Mouse (Mus musculus): ENCODE measurements around the gene Rbl2.

The Rbl2 gene

DNA sequence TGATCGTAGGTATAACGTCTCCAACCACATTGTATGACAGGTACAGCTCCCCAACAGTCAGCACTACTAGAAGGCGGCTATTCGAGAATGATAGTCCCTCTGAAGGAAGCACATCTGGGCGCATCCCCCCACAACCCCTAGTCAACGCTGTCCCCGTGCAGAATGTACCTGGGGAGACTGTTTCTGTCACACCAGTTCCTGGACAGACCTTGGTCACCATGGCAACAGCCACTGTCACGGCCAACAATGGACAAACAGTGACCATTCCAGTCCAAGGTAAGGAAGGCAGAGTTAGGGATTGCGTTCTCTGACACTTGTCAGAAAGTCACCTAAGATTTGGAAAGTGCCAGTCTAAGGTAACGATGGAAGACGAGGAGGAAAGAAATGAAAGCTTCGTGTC is 36.4 kb downstream of the Rbl2 start:
- DNase-seq (ENCODE audit: low spot score in 2 of 2), result no peak

DNA sequence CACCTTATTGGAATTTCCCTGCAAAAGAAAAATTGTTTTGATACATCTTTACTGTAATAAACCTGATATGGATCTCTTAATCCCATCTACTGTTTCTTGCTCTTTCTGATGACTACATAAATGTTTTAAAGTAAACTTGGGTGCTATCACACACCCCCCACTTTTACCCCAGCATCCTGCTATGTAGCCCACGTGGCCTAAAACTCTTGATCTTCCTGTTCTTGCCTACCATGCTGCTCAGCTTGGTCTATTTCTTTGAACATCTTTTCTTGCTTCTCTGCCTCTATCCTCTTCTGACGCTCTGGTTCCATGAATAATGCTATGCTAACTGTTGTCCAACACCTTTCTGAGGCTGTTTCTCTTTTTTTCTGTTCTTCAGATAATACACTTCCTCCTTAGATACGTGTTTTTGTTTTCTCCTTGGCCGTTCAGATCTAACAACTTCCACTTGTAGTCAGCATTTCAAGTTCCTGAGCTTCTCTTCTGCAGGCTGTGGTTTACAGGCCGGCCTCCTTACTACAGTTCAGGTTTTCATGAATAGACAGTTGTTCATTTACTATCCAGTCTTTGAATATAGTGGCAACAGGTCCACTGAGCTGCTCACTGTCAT is 42.1 kb downstream of the Rbl2 start:
- DNase-seq (ENCODE audit: low spot score in 2 of 2), result no peak

- DNase-seq (ENCODE audit: low spot score in 2 of 2), result no peak
These were observed 44.6 kb downstream of the Rbl2 start for GRCm38 (mm10) chr8:91114428-91114827.

DNA sequence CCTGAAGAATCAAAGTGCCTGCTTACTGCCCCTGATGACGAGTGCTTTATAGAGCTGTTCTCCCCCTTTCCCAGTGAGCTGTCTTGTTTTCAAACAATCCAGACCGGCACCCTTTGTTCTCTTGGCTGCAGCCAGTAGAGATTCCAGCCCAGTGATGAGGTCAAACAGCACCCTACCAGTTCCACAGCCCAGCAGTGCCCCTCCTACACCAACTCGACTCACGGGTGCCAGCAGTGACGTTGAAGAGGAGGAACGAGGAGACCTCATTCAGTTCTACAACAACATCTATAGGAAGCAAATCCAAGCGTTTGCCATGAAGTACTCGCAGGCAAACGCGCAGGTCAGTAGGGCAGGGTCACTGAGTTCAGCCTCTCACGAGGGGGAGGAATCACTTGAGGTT is 45.1 kb downstream of the Rbl2 start:
- no peak for DNase-seq (ENCODE audit: low spot score in 2 of 2)

GRCm38 (mm10) chr8:91117537-91117936 is 47.7 kb downstream of the Rbl2 start:
- no peak for DNase-seq (ENCODE audit: low spot score in 2 of 2)

DNA sequence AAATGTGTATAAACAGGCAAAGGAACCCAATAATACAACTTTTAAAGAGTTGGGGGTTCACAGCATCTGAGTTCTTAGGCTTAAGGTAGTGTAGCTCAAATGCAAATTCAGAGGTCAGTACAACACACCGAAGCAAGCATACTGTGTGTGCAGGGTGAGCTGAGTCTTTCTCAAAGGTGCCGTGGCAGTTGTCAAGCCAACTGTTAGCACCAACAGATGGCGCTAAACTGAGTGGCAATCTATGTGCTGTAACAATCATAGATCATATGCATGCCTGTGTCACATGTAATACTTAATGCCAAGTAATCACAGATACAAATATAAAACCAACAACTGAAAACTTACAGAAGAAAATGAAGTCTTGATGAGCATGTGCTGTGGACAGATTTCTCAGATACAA is 48.3 kb downstream of the Rbl2 start:
- DNase-seq (ENCODE audit: low spot score in 2 of 2), result no peak

DNA sequence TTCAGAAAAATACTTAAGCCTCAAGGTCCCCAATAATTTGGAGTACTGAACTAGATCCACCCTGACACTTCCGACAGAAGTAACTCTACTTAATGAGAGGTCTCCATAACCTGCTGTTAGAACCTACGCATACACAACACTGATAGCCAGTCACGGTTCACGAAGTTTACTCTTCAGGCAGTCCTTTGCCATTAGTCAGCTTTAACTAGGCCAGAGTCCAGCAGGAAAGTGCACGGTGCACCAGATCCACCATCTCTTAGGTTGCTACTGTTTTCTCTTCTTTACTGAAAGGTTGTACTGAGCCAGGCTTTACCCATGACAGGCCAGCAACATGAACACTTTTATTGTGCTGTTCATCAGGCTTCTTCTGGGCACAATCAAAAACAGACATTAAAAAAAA is 54.5 kb downstream of the Rbl2 start:
- DNase-seq (ENCODE audit: low spot score in 2 of 2), result no peak

- no peak for DNase-seq (ENCODE audit: low spot score in 2 of 2)
These were observed 56.9 kb downstream of the Rbl2 start for GRCm38 (mm10) chr8:91126786-91127185.

DNA sequence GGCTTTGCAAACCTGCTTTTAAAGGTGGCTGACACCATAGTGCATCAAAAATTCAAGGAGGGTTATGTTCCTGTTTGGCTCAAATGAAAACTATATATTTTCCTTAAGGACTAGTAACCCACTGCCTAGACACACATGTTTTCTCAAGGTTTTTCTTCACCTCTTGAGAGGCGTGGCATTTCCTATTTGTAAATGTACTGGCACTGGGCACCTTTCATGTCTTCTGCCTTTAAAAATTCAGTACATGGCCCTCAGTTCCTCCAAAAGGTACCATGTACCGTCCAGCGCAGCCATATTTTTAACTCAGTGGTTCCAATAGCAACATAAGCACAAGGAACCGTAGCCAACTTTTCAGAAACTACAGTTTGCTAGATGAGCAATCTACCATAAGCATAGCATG is 62.9 kb downstream of the Rbl2 start:
- no peak for DNase-seq (ENCODE audit: low spot score in 2 of 2)

GRCm38 (mm10) chr8:91133441-91134069 is 63.7 kb downstream of the Rbl2 start:
- no peak for DNase-seq (ENCODE audit: low spot score in 2 of 2)

DNA sequence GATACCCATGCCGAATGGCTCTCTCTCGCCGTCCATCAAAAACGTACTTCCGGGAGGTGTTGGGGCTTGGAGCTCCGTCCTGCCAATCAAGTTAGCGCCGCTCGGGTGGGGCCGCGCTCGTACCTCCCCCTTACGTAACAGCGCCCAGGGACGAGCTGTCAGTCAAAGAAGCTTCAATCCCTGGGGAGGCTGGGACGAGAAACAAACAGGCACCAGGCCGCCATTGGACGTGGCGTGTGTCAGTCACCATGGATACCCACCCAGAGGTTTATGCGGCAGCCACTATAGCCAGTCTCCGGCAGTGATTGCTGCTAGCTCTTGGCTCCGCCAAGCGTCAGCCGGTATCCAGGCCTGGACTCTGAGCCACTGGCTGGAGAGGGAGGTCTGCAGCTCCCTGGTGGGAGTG is 64.2 kb downstream of the Rbl2 start:
- peak; percentile 100 for DNase-seq (ENCODE audit: low spot score in 2 of 2)

DNA sequence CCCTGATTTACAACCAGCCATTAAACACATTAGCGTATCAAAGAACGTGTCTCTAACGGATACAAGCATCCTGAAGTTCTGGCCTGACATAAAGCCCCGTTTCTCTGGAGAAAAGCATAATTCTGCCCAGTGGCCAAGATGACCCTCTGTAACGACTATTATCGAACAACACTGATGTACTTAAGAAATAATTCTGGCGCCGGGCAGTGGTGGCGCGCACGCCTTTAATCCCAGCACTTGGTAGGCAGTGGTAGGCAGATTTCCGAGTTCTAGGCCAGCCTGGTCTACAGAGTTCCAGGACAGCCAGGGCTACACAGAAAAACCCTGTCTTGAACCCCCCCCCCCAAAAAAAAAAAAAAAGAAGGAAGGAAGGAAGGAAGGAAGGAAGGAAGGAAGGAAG is 64.8 kb downstream of the Rbl2 start:
- DNase-seq (ENCODE audit: low spot score in 2 of 2), result peak in 1 of 2 experiments; percentile 54

GRCm38 (mm10) chr8:91135308-91136181 is 65.7 kb downstream of the Rbl2 start:
- no peak for DNase-seq (ENCODE audit: low spot score in 2 of 2)

- no peak for DNase-seq (ENCODE audit: low spot score in 2 of 2)
These were observed 71.0 kb downstream of the Rbl2 start for GRCm38 (mm10) chr8:91140828-91141227.

DNA sequence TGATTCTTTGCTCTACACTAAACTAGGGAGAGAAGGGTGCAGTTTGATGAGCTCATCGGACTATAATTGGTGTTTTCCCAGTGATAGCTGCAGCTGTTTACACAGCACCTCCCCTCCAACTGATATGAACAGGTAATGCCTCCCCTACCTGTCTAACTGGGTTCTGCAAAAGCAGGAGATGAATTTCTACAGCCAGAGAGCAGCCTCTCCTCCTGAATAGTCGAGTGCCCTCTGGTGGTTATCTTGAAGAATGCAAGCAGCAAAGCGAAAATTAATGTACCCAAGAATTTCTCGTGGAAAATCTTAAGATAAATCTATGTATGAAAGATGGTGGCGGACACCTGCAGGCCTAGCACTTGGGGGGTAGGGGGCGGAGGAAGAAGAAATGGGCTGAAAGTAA is 77.9 kb downstream of the Rbl2 start:
- DNase-seq (ENCODE audit: low spot score in 2 of 2), result peak; percentile 57 to 70

GRCm38 (mm10) chr8:91148643-91149178 is 78.9 kb downstream of the Rbl2 start:
- DNase-seq (ENCODE audit: low spot score in 2 of 2), result no peak

GRCm38 (mm10) chr8:91149298-91149697 is 79.4 kb downstream of the Rbl2 start:
- DNase-seq (ENCODE audit: low spot score in 2 of 2), result no peak

DNA sequence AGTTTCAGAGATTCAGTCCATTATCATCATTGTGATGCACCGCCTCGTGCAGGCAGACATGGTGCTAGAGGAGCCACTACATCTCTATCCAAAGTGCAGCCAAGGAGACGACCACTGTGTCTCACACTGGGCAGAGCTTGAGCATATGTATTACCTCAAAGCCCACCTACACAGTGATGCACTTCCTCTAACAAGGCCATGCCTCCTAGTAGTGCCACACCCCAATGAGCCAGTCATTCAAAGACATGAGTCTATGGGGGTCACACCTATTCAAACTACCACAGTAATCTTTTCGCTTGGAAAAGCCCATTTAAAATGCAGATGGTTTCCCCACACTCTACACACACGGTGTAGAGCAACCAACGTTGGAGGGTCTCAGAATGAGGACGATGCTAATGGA is 81.7 kb downstream of the Rbl2 start:
- DNase-seq (ENCODE audit: low spot score in 2 of 2), result no peak

DNA sequence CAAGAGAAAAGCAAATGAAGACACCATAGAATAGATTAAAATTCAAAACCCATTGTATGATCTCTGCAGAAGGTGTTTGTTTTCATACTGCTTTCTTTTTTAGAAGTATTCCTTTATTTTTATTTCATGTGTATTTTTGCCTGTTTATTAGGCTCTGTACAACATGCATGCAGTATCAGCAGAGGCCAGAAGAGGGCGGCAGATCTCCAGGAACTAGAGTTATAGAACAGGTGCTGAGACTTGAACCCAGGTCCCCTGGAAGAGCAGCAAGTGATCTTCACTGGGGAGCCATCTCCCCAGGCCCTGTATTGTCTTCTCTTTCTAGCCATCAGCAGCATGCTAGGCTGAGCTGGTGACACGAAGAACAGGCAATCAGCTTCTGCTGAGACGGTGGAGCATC is 84.0 kb downstream of the Rbl2 start:
- DNase-seq (ENCODE audit: low spot score in 2 of 2), result no peak

GRCm38 (mm10) chr8:91154564-91154963 is 84.7 kb downstream of the Rbl2 start:
- DNase-seq (ENCODE audit: low spot score in 2 of 2), result no peak

GRCm38 (mm10) chr8:91158617-91159016 is 88.8 kb downstream of the Rbl2 start:
- DNase-seq (ENCODE audit: low spot score in 2 of 2), result no peak

GRCm38 (mm10) chr8:91159959-91160800 is 90.3 kb downstream of the Rbl2 start:
- no peak for DNase-seq (ENCODE audit: low spot score in 2 of 2)

All from right cerebral cortex, postnatal 10 days (tissue).